Mouse (Mus musculus): ENCODE measurements at regions not wholly inside any gene's neighbourhood (a gene's known extent, or its start where the extent isn't known, plus 50 kb on each side); places are given as distances from the start of the nearest gene placed in this dataset.

GRCm38 (mm10) chr15:17245096-17245495 lies 516.5 kb downstream of the Cdh9 start:
- no peak for DNase-seq (ENCODE audit: low read depth)

- no peak for DNase-seq (ENCODE audit: low read depth)
Measured at GRCm38 (mm10) chr15:17289221-17289620, 560.7 kb downstream of the Cdh9 start.
